Mouse (Mus musculus) right cerebral cortex, postnatal 10 days (tissue): ENCODE data around the gene Ttyh2.

Source experiments
- DNase-seq, 2 experiments: peaks; one replicate each; pipeline ENCODE4 v3.0.0; 2021; ENCODE audit warnings: low spot score in 2 of 2

The Ttyh2 gene

DNA sequence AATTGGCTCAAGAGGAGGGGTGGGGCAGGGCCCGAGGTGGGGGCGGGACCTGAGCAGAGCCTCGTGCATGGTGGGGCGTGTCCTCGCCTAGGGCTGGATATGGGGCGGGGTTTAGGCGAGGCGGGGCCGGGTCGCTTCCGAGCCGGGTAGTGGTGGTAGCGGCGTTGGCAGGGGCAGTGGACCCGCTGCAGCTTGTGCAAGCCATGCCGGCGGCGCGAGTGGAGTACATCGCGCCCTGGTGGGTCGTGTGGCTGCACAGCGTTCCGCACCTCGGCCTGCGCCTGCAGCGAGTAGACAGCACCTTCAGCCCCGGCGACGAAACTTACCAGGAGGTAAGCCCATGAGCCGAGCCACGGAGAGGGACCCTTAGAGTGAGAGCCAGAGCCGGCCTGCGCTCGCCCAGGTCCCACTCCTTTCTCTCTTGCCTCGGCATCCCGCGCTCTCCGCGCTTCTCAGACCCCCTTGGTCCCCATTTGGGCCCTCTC is at the start of gene Ttyh2:
Gene Ttyh2, plus strand, starts transcription at position 91 of the 485 bp plus-strand sequence.
- peak; percentile 74 to 76 for DNase-seq

DNA sequence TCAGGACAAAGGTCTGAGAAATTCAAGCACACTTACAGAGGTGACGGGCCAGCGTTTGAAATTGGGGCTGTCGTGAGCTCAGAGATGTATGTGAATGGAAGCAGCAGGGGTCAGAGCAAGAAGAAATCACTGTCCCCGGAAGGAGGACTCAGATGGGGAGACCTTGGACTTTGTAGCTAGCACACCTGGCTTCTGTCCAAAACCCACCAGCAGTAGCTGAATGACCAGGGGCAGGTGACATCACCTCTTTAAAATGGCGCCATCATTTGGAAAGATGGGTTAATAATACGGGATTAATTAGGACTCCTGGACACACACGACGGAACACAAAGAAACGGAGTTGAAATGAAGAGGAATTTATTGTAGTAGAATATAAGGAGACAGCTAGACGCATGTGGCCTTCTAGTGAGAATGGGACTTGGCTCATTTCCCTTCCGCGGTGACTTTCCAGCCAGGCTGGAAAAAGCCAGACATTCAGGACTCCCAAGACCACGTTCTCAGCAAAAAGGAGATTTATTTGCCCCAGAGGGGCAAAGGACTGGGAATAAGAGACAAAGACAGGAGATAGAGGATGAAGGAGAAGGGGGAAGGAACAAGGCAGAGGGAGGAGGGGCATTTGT is 49.0 kb upstream of the Ttyh2 start:
- DNase-seq: no peak

DNA sequence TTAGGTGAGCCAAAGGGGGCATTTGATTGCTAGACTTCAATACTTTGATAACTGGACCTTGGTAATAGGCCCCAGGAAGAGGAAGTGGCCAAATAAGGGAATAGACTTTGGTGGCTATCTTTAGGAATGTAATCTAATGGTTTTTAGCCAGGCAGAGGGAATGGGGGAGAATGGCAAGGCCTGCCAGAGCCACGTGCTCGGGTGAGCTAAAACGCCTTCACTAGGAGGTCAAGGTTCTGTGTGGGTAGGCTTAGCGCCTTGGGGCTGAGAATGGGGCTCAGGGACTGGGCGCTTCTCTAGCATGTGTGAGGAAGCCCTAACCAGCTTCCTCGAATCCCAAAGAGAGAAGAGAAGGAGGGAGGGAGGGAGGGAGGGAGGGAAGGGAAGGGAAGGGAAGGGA is 48.2 kb upstream of the Ttyh2 start:
- DNase-seq: no peak

DNA sequence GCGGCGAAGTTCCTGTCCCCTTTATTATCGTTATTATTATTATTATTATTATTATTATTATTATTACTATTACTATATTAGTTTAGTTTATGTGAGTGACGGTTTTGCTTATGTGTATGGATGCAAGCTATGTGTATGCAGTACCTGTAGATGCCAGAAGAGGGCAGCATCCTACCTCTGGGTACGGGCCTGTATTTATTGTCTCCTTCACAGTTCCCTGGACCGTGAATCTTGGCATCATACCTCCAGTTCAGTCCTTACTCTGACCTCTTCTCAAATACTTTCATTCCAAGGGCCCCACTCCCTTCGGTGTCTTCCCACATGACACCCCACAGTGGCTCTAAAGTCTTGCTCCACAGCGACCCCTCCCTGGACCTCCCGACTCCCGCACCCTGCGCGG is 47.2 kb upstream of the Ttyh2 start:
- DNase-seq: no peak

DNA sequence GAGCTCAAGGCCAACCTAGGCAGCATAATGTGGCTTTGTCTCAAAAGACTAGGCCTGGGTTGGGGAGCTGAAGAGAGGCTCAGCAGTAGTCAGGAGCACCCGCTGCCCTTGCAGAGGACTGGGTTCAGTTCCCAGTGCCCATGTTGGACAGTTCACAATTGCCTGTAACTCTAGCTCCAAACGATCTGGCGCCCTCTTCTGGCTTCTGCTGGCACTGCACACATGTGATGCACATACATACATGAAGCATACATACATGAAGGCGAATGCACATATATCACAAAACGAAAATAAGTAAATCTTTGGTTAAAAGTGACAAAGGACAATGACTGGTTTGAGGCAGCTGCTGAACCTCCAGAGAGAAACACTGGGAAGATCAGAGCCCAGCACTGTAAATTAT is 45.2 kb upstream of the Ttyh2 start:
- DNase-seq: no peak

DNA sequence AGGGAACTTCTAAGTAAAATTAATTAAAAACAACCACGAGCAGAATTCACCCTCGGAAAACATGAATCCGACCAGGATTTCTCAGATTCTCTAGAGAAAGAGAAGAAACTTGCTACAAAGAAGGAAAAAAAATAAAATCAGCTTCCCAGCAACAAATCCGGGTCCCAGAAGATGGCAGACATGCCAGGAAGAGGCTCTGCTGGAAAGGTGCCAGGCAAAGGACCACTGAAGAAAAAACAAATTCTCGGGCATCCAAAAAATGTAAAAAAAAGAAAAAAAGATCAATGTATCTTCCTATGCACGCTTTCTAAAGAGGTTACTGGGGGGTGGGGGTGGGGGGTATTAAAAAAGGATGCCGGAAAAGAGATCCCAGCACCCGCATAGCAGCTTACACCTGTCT is 43.0 kb upstream of the Ttyh2 start:
- DNase-seq: no peak

DNA sequence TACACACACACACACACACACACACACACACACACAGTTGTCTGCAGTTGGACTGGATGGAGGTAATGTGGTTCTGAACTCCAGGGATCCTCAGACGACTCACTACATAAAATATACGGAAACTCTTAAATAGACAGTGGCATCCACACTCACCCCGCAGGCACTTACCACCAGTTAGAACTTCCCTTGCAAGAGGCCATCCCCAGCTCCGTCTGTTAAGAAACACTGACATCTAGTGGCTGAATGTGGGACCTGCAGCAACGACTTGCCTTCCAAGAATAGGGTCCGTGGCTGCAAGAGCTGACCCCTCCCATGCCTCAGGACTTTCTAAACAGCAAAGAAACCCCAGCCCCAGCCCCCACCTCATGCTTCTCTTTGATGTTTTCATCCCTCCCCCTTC is 38.9 kb upstream of the Ttyh2 start:
- DNase-seq: peak; percentile 88 to 91

DNA sequence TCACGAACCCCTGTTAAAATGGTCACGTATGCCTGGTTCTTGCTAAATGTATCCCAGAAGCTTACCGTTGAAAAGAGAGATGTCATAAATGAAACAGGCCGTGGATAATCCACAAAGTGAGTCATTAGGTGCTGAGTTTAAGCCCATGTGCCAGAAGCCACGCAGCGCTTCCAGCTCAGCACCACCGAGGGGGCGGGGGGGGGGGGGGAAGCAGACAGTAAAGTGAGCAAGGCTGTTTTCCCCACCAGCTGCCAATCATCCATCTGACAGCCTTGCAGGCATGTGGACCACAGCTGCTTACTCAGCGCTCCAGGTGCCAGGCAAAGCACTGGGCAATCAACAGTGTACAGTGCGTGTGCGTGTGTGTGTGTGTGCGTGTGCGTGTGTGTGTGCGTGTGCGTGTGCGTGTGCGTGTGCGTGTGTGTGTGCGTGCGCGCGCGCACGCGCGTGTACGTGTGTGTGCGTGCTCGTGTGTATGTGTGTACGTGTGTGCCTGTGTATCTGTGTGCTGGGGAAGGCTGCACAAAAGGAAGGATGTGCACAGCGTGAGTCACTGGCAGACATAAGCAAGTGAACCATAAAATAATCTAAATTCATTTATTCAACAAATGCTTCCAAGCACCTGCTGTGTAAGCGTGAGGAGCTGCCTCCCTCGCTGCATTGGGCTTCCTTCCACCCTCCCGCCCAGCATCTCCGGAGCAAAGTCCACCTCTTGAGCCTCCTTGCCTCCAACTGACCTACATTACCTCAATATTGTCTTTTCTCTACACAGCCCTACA is 38.3 kb upstream of the Ttyh2 start:
- peak in 1 of 2 experiments; percentile 60 for DNase-seq

DNA sequence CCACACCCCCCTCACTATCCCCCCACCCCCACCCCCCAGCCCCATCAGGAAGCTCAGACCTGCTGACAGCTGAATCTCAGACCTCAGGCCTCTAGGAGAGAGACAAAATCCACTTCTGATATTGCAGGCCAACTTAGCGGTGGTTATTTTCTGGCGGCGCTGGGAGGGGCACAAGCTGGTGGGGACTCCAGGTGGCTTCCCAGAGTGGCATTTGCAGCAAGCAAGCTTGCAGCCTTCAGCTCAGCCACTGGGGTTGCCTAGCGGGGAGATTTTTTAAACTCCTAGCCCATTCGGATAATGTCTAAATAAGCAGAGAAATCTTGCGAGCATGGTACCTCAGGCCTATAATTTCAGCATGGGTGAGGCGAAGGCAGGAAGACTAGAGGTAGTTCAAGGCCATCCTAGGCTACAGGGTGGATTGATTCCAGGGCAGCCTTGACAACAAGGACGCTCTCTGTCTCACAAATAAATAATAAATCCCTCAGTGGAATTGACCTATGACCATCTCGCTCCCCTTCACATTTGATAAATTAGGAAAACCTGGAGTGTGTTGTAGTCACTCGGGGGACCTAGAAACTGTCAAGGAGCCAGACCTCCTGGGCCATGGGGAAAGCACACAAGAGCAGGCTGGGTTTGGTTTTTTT is 36.5 kb upstream of the Ttyh2 start:
- peak in 1 of 2 experiments; percentile 52 for DNase-seq

DNA sequence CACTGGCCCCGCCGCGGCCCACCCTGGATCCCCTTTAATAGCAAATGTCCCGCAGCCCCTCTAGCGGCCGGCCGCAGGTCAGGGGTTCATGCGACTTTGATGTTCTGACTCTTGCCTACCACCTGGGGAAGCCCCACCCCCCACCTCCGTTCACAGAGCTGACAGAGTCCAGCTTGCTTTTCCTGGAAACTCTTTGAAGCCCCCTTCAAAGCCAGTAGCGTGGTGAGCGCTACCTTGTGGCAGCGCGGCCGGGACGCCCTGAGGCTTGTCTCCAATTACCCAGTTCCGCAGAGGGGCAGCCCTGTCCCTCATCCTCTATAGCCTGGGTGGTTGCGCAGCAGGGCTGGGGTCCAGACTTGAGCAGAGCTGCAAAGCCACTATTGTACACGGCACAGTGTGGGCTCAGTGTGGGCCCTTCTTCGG is 35.5 kb upstream of the Ttyh2 start:
- peak; percentile 53 to 59 for DNase-seq

DNA sequence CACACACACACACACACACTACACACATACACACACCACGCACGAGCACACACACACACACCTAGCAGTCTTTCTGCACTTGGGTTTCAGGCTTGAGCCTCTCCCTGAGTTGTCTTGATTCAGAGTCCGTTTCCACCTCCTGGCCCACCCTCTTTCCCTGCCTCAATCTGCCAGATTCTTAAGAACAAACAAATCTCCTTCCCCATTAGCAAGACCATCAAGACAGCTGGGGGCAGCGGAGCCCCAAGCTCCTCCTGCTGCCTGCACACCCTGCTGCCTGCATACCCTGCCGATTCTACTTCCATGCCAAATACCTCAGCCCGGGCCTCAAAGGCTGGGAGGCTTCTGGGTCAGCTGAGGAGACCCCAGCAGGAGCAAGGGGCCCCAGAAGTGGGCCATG is 34.6 kb upstream of the Ttyh2 start:
- DNase-seq: no peak

DNA sequence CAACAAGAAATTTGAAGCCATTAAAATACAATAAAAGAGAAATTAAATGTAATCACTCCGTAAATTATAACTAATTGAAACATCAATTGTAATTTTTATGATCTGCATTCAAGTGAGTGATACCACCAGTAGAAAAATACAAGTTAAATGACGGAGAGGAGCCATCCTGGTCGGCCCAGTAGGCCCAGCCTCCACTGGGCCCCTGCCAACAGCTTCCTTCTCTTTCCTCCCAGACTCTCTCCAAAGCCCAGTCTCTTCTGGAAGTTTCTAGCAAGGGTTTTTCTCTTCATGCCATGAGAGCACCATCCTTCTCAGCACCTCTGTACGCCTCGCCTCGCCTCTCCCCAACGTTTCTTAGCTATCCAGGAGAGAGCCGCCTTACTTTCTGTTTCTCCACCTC is 34.1 kb upstream of the Ttyh2 start:
- no peak for DNase-seq

DNA sequence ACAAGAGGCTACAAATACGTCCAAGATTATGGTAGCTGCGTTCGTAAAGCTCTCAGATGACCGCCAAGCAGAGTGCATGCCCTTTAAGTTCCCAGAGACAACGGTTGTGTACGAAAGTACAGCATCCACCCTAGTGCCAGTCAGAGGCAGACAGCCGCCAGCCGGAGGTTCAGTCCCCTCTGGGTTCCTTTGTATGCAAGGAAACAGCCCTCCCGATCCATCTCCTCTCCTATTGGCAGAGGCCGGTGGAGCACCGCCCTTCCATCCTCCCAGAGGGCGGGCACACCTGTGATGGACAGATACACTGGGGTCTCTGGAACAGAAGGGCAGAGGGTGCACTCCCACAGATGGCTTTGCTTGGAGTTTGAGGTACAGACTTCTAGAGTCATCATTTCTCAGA is 33.0 kb upstream of the Ttyh2 start:
- no peak for DNase-seq

DNA sequence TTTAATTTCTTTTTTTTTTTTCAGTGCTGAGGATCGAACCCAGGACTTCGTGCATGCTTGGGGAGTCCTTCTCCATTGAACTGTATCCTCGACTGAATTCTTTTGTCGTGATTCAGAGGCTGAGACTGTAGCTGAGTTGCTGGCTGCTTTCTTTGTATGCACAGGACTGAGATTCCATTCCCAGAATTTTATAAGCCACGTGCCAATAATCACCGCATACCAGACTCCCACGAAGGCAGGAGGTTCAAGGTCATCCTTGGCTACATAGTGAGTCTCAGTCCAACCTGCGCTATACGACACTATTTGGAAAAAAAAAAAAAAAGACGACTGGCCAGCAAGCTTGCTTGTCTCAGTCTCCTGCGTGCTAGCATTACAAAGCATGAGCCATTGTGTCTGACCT is 32.3 kb upstream of the Ttyh2 start:
- no peak for DNase-seq

DNA sequence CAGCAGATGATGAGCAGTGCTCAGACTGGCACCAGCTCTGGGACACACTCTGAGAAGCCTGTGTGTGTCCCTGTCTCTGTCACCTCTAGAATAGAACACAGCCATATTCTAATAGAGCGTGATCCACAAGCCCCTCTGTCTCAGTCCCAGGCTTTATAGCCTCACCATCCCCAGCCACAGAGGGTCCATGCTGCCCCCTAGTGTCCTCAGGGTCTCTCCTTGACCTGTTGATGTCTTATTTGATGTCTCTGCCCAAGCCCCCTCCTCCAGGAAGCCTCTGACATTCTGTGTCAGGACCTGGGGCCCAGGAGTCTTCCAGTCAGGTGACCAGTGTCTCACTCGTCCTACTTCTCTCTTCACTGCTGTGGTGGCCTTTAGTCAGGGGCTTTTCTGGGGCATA is 31.1 kb upstream of the Ttyh2 start:
- DNase-seq: no peak

DNA sequence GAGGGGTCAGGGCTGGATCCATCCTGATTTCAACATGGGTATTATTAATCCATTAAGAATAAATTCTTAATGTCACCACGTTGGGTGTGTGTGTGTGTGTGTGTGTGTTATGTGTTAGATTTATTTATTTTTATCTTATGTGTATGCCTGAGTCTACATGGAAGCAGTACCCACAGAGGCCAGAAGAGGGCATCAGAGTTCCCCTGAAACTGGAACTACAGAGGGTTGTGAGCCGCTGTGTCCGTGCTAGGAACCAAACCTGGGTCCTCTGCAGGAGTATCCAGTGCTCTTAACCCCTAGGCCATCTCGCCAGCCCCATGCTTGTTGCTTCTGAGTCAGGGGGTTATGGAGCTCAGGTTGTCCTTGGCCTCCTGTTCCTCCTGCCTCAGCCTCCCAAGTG is 25.7 kb upstream of the Ttyh2 start:
- no peak for DNase-seq

DNA sequence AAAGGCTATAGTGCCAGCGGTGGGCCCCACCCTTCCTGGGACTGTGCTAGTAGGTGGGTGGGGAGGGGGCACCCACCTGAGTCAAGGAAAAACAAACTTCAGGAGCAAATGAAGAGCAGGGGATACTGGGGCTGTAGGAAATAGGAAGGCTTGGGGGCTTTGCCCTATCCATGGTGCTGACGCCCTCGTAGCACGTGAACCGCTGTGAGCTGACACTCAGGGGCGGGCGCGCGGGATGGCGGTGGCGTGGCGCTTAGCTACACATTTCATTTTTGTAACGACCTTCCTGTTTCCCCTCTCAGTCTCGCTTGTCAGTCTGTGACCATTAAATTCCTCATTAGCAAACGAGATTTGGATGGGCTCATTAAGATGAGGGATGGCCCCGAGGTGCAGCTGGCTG is 22.7 kb upstream of the Ttyh2 start:
- no peak for DNase-seq

DNA sequence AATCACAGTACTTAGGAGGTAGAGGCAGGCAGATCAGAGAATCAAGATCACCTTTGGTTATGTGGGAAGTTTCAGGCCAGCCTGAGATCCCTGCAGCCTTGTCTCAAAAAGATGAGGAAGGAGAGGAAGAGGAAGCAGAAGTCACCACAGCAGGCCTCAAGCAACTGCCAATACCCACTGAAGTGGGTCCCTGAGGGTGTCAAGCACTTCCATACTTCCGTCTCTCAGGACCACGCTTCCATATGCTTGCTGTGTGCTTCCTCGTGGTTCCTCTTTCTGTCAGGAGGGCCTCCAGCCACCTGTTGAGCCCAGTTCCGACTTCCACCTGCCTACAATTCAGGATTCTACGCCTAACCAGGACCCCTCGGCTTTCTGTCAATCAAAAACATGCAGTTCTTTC is 21.6 kb upstream of the Ttyh2 start:
- no peak for DNase-seq

DNA sequence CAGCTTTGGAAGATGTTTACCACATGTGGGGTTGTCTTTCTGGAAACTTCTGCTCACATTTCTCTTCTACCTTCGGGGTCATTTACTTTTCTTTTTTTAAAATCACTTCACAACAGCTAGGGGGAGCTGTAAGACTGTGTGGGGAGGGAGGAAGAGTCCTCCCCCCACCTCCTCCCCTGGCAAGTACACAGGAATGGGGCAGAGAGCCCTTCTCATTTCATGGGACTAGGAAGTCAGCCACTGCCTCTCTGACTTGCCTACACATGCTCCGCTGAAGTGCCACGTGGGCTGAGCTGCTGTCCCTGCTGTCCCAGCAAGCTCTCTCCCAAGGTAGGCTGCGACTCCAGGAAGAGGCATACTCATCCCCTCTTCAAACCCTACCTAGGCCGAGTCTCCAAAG is 20.7 kb upstream of the Ttyh2 start:
- no peak for DNase-seq

DNA sequence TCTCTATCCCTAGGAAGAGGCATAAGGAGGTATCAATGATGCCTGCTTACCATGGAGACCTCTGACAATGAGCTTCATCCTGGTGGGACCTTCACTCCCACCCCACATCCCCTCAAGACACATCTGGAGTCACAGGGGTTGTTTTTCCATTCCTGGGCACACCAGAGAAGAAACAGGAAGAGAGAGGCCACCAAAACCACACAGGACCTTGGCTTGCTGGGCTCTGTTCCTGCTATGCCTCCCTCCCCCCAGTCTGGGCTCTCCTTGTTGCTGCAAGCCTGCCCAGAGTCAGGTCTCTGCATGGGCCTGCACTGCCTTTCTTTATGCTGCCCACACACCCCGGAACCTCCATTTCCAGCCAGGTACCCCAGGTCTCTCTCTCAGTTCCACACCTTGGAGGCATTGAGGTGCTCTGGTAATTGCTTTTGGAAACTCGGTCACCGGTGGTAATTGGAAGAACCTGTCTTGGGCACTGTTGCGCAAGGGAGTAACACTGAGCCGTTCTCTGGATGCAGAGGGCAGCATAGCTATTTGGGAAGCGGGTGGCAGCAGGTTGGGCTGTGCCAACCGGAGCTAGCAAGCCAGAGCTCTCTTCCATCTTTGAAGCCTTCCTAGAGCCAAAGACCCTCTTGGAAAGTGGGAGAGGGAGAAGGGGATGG is 19.8 kb upstream of the Ttyh2 start:
- no peak for DNase-seq

DNA sequence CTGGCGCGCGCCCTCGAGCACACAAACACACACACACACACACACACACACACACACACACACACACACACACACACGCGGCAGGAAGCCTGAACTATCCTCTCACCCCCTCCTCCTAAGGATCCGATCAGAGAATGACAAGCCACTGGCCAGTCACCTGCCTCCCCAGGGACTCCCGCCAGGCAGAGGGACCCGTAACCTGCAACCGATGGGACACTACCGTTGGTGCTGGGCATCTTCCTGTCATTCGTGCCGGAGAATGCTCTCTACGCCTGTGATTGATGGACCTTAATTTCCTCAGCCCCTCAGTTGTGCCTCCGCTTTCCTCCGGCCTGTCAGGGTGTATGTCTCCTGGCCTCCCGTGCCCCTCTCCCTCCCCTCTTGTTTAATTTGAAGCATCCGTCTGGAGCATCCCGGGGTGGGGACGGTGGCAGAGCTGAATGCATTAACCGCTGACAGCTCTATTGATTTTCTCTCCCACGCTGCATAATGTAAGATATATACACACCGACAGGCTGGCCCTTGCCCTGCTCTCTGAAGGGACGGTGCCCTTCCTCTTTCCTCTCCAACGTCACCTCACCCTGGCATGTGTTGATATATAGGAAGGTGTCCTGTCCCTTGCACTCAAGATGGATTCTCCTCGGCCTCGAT is 18.1 kb upstream of the Ttyh2 start:
- no peak for DNase-seq

DNA sequence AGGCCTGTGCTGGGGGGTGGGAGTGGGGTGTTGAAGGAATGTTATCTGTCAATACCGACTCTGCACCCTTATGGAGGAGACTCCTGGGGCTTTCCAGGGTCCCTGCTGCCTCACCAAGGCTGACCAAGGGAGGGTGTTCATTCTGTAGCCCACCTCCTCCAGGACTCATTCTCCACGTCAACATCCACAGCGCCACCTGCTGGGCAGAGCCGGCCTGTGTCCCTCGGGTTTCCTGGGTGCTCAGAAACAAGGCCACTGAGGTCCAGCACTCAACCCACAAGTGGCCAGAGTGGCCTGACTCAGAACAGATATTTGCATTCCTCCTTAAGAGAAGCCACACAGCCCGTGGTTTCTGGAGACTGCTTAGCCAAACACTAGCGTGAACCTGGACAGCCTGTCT is 17.5 kb upstream of the Ttyh2 start:
- DNase-seq: peak; percentile 74 to 80
